Mouse (Mus musculus) hindbrain, postnatal 0 days (tissue): ENCODE measurements around the gene Smbd1. TPM values are rescaled to one million over a fixed set of nuclear protein-coding genes. Genes with fewer than 3 reads are reported as not detected.

Experiments
- ATAC-seq: fragments of 200-750 bp; cut with Nextera tagmentation; 2 replicates; pipeline ENCODE4 v1.8.0; 2017; ENCODE audit warnings: mild to moderate bottlenecking, moderate TSS enrichment, moderate library complexity
- DNase-seq: peaks from one replicate; pipeline ENCODE4 v3.0.0-alpha.2; 2015; ENCODE audit warnings: low spot score
- H3K27ac ChIP-seq: fragments of 300-500 bp; sonication (generic); 2 replicates; pipeline ENCODE4 v1.5.1; 2014; ENCODE audit warnings: mild to moderate bottlenecking
- H3K27me3 ChIP-seq: fragments of 300-500 bp; sonication (generic); 2 replicates; pipeline ENCODE4 v1.6.1; 2014; ENCODE audit warnings: low read length, mixed read lengths; ENCODE audit not compliant: insufficient read depth
- H3K36me3 ChIP-seq: fragments of 300-500 bp; sonication (generic); 2 replicates; pipeline ENCODE4 v1.6.1; 2014; ENCODE audit warnings: low read length, mixed read lengths; ENCODE audit not compliant: insufficient read depth
- H3K4me1 ChIP-seq: fragments of 300-500 bp; sonication (generic); 2 replicates; pipeline ENCODE4 v1.6.1; 2014; ENCODE audit warnings: antibody characterized with exemption, low read length, mixed read lengths; ENCODE audit not compliant: insufficient read depth
- H3K4me2 ChIP-seq: fragments of 300-500 bp; sonication (generic); 2 replicates; pipeline ENCODE4 v1.6.1; 2014; ENCODE audit warnings: low read depth, mild to moderate bottlenecking, low read length, moderate library complexity, mixed read lengths
- H3K4me3 ChIP-seq: fragments of 300-500 bp; sonication (generic); 2 replicates; pipeline ENCODE4 v1.5.1; 2014; ENCODE audit warnings: low read length
- H3K9ac ChIP-seq: fragments of 300-500 bp; sonication (generic); replicated peaks from 2 replicates; pipeline ENCODE4 v1.6.1; 2014; ENCODE audit warnings: mild to moderate bottlenecking, low read length, moderate library complexity, mixed read lengths
- H3K9me3 ChIP-seq: fragments of 300-500 bp; sonication (generic); 2 replicates; pipeline ENCODE4 v1.6.1; 2016; ENCODE audit warnings: low read length, mixed read lengths
- CTCF ChIP-seq: IDR thresholded peaks from 2 replicates; pipeline ENCODE4 v1.5.1; 2016; ENCODE audit warnings: antibody characterized with exemption, control low read depth, low read depth
- WGBS: fragments of 180-500 bp; shearing (Covaris S2); extraction: QIAGEN DNeasy Blood & Tissue Kit; methylation state at CpG from one replicate; pipeline ENCODE4 v1.1.7; 2014; 5-methylcytosine and 5-hydroxymethylcytosine counted together
- polyA plus RNA-seq: library from polyadenylated mRNA; unstranded; fragments of >200 nt; fragmentation: Nextera tagmentation; extraction: Ambion mirVana; gene quantifications from 2 replicates; pipeline ENCODE4 v1.2.1, GENCODE M21; 2015
- total RNA-seq: library from RNA; depleted of rRNA; stranded (reverse); fragments of >200 nt; gene quantifications from 2 replicates; pipeline ENCODE4 v1.2.3, GENCODE M21; 2014

Smbd1 gene
- total and polyA plus RNA-seq, 2 experiments from 2014 or later, result not detected

GRCm38 (mm10) chr16:32803252-32803853 lies 6.9 kb downstream of the Smbd1 start:
- H3K4me2 ChIP-seq, result no peak overlapping the region
- 35% methylated on average over 6 of the region's 6 CpGs for WGBS
- peak; percentile 91 for ATAC-seq
- no peaks in the 10 kb centered on the region for H3K9me3 ChIP-seq
- H3K9ac ChIP-seq, result no peak overlapping the region; the same call in 1 of the 2 replicates
- peak; percentile 85 for DNase-seq
- no peak overlapping the region for H3K4me3 ChIP-seq
- H3K4me1 ChIP-seq, result peaks cover 3% of the 10 kb centered on the region
- peak overlapping the region; percentile 65 for H3K27ac ChIP-seq
- H3K36me3 ChIP-seq, result no peaks in the 10 kb centered on the region
- H3K27me3 ChIP-seq, result no peaks in the 10 kb centered on the region
- TF ChIP-seq CTCF, result no peak

GRCm38 (mm10) chr16:32797426-32797689 lies 12.9 kb downstream of the Smbd1 start, which contains the start of gene Muc20:
TSS of gene Muc20 (minus strand) at chr16:32797435.
- Histone ChIP-seq H3K4me2 (no peak within 1 kb of the TSS), H3K4me1 (no peaks in the 10 kb centered on the region), H3K4me3 (no peak within 1 kb of the TSS), H3K27ac (no peak within 1 kb of the TSS), H3K27me3 (no peaks in the 10 kb centered on the region), H3K9me3 (no peaks in the 10 kb centered on the region), H3K9ac (no peak within 1 kb of the TSS), H3K36me3 (no peaks in the 10 kb centered on the region)
- ATAC-seq (no peak), DNase-seq (no peak)
- WGBS, result 78% methylated on average over 3 of the region's 3 CpGs
- no peak for TF ChIP-seq CTCF

DNA sequence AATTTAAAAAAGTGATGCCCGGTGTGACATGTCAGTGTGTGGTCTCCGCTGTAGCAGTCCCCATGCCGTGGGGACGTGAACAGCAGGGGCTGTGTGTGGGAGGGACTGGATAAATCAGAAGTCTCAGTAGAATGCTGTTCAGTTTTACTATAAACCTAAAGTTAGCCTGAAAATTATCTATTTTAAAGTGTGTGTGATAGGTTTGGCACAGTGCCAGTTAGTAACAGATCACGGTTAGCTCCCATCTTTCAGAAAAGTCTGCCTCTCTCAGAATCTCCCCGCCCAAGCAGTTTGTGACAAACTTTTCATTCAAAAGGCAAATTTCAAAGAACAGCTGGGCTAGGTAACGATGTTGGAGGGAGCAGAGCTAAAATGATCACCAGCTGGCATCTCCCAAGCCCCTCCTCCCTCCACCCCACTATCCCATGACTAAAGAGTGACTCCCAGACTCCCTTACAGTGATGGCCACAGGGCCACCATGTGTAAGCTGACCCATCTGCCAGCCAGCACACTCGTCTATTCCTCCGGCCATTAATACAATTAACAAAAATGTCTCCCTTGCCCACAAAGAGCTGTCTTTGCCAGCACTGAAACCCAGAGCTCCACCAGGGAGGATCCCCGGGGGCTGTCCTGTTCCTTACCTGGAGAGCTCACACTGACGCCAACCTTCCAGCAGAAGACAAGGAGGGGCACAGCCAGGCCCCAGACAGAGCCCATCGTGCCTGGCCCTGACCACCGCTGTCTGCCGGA lies 13.4 kb downstream of the Smbd1 start:
- Histone ChIP-seq H3K4me2 (no peak overlapping the region), H3K4me1 (no peaks in the 10 kb centered on the region), H3K27me3 (no peaks in the 10 kb centered on the region), H3K9ac (no peak overlapping the region), H3K4me3 (no peak overlapping the region), H3K27ac (no peak overlapping the region), H3K36me3 (no peaks in the 10 kb centered on the region), H3K9me3 (no peaks in the 10 kb centered on the region)
- ATAC-seq (no peak), DNase-seq (no peak)
- no peak for TF ChIP-seq CTCF
- 56% methylated on average over 14 of the region's 14 CpGs for WGBS

- H3K27ac ChIP-seq, result no peak overlapping the region
- no peaks in the 10 kb centered on the region for H3K27me3 ChIP-seq
- TF ChIP-seq CTCF, result no peak
- ATAC-seq, result no peak
- no peak overlapping the region for H3K4me3 ChIP-seq
- no peak for DNase-seq
- no peaks in the 10 kb centered on the region for H3K9me3 ChIP-seq
- no peaks in the 10 kb centered on the region for H3K4me1 ChIP-seq
- no peak overlapping the region for H3K4me2 ChIP-seq
- 86% methylated on average over 1 of the region's 1 CpGs for WGBS
- H3K9ac ChIP-seq, result no peak overlapping the region
- H3K36me3 ChIP-seq, result no peaks in the 10 kb centered on the region
Observed at GRCm38 (mm10) chr16:32795177-32795576, 15.1 kb downstream of the Smbd1 start.

DNA sequence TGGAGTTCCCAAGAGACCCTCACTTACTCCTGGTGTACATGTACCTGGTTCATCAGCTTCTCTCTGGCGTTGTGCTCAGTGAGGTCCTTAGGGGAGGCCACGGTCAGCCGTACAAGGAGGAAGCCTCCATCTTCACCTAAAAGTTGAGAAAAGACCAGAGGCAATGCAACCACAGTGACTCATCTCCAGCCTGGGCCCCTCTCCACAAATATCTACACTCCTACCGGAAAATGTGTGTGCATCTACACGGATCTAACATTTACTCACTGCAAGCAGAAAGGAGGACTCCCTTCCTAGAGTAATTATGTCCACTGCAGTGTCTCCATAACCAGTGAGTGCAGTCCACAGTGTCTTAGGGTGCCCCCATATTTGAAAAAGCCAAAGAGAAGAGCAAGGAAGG lies 20.2 kb downstream of the Smbd1 start:
- no peaks in the 10 kb centered on the region for H3K27me3 ChIP-seq
- no peaks in the 10 kb centered on the region for H3K4me1 ChIP-seq
- no peak overlapping the region for H3K4me2 ChIP-seq
- 92% methylated on average over 5 of the region's 5 CpGs for WGBS
- H3K27ac ChIP-seq, result no peak overlapping the region
- no peak overlapping the region for H3K9ac ChIP-seq
- no peaks in the 10 kb centered on the region for H3K36me3 ChIP-seq
- DNase-seq (no peak), ATAC-seq (no peak)
- H3K9me3 ChIP-seq, result no peaks in the 10 kb centered on the region
- no peak overlapping the region for H3K4me3 ChIP-seq
- TF ChIP-seq CTCF, result no peak

DNA sequence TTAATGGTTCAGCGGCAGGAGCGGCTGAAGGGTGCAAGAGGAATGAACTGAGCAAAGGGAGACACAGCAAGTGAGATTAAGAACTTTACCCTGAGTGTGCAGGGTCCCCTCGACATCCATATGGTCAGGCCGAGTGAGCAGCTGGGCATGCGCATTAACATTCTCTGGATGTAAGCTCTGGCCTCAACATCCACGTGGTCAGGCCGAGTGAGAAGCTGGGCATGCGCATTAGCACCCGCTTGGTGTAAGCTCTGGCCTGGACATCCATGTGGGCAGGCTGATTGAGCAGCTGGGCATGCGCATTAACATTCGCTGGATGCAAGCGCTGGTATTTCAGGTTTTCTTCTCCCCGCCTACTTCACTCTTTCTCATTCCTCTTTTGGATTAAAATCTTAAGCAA lies 25.4 kb downstream of the Smbd1 start:
- Histone ChIP-seq H3K9ac (no peak overlapping the region), H3K4me2 (no peak overlapping the region), H3K27ac (no peak overlapping the region), H3K4me3 (no peak overlapping the region), H3K27me3 (no peaks in the 10 kb centered on the region), H3K9me3 (no peaks in the 10 kb centered on the region), H3K36me3 (no peaks in the 10 kb centered on the region), H3K4me1 (no peaks in the 10 kb centered on the region)
- DNase-seq, result peak; percentile 78
- 60% methylated on average over 13 of the region's 13 CpGs for WGBS
- no peak for TF ChIP-seq CTCF
- peak; percentile 59; the same call in 1 of the 2 replicates for ATAC-seq
